Mouse (Mus musculus): ENCODE results near the gene Ddt.
A peak's percentile ranks its signal among the peaks of the same experiment; 100 is the strongest.

The Ddt gene

GRCm38 (mm10) chr10:75772795-75773664 lies at the start of gene Ddt:
Gene Ddt (minus strand): TSS chr10:75773414.
- DNase-seq (ENCODE audit: low spot score), result peak; percentile 67

GRCm38 (mm10) chr10:75822443-75822842 lies 49.2 kb upstream of the Ddt start, which contains the start of gene Gstt4:
Gene Gstt4 (minus strand): TSS chr10:75822543.
- no peak for DNase-seq (ENCODE audit: low spot score)

GRCm38 (mm10) chr10:75819882-75820281 lies 46.7 kb upstream of the Ddt start:
- no peak for DNase-seq (ENCODE audit: low spot score)

GRCm38 (mm10) chr10:75818641-75819040 lies 45.4 kb upstream of the Ddt start:
- no peak for DNase-seq (ENCODE audit: low spot score)

DNA sequence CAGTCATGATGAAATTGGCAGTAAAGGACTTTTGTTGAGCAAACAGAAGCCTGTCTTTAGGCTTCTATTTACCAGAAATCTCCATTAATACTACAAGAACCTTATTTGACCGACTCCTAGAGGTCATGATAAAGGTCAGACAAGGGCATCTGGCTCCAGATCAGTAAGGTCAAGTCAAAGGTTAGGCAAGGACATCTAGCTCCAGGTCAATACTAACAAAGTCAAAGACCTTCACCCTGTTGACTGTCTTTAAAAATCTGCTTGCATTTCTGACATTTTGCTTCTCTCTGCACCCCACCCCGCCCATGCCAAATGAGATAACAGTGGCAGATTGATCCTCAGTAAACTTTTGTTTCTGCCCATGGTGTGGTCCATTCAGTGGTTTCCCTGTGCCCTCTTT lies 31.0 kb upstream of the Ddt start:
- DNase-seq (ENCODE audit: low spot score), result no peak

DNA sequence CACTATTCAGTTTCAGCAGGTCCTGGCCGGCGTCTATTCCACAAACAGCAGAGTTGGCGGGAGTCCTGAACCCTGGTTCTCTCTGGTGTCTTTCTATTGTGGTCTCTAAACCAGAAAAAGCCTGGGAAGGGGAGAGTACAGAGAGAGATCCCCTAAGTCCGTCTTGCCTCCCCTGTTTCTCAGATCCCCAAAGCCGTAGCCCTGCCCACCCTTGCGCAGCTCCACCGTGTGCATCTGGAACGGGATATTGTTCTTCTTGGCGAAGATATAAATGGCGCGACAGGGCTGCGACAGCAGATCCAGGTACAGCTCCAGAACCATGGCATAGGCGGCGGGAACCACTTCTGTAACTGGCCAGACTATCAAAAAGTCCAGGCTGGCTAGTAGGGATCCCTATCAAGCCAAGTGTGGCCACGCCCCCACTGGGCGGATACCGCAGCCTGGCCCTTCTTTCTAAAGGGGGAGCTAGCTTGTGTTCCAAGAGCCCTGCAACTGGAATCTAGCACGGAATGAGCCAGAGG lies 25.0 kb upstream of the Ddt start, which contains the start of gene Gstt1:
Gene Gstt1, minus strand, starts transcription at position 409 of the 521 bp plus-strand sequence.
- DNase-seq (ENCODE audit: low spot score), result no peak

DNA sequence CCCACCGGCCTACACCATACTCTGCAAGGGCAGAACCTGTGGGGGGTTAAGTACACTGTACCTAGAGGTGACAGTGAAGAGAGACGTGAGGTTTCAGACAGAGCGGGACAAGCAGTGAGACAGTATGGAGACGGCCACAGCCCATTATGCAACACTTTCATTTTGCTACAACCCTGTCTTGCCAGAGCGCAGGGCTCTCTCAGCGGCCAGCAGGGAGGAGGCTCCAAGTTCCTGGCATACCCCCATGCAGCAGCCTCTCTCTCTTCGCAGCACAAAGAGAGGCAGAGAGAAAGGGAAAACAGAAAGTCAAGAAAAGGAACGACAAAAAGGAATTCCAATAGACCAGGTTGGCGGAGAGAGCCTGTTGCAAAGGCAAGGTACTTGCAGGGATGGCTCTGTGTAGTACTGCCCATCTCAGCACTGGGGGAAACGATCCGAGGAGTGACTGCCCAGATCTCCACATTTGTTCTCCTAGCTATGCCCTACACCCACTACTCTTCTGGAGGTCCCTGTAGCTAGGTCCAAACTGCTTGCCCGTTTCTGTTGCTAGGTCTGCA lies 24.5 kb upstream of the Ddt start:
- DNase-seq (ENCODE audit: low spot score), result peak; percentile 33

DNA sequence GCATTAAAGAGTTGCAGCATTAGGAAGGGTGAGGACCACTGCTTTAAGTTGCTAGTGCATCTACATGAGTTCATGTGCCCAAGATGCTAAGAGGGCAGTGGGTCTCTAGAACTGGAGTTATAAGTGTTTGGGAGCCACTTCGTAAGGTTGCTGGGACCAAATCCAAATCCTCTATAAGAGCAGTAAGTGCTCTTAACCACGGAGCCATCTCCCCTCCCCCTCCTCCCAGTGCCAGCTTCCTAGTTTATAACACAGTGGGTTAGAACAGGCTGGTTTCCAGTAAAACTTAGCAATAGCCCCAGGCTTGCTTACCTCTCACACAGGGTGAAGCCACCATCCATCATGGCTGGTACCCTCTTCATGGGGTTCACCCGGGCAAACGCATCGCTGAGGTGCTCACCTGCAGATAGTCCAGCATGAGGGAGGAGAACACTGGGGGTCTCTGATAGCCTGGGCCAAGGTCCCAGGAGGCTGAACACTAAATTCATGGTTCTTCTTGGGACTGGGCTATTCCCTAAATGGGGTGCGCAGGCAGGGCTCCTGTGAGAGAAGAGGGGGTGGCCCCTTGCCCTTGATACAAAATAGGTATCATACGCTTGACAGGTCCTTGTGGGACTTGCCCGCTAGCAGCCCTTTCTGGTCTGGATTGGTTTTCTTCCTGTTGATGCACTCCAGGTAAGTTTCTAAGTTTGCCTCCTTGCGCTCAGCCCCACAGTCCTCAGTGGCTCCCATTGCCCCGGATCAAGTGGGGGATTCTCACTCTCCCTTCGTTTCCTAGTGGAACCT lies 23.7 kb upstream of the Ddt start:
- no peak for DNase-seq (ENCODE audit: low spot score)

DNA sequence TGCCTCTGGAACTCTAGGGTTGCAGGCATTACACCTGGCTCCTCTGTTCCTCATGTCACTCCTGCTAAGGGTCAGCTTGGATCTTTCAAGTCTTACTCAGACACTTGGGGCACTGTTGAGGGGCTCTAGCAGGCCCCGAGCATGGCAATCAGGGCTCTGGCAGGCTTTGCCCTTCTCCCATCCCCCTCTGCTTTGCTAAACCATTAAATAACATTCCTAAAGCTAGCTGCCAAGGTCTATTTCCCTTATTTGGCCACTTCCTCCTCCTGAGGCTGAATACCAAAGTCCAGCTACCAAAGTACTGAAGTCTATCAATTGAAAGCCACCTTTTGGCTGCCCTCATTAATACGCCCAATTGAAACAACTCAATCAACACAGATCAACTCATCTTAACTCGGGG lies 21.7 kb upstream of the Ddt start:
- DNase-seq (ENCODE audit: low spot score), result no peak

GRCm38 (mm10) chr10:75790773-75791172 lies 17.6 kb upstream of the Ddt start:
- no peak for DNase-seq (ENCODE audit: low spot score)

DNA sequence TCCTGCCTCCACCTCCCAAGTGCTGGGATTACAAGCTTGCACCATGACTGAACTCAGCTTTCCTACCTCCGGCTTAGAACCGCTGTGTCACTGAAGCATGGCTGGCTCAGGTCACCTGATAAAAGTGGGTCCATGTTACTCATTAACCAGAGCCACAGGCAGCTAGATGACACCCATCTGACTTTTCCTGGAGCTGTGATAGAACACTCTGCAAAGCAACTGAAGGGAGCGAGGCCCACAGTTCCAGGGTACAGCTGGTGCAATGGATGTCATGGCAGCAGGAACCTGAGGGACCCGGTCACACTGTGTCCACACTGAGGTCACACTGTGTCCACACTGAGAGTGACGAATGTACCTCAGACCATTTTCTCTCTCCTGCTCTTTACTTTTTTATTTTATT lies 16.6 kb upstream of the Ddt start:
- no peak for DNase-seq (ENCODE audit: low spot score)

DNA sequence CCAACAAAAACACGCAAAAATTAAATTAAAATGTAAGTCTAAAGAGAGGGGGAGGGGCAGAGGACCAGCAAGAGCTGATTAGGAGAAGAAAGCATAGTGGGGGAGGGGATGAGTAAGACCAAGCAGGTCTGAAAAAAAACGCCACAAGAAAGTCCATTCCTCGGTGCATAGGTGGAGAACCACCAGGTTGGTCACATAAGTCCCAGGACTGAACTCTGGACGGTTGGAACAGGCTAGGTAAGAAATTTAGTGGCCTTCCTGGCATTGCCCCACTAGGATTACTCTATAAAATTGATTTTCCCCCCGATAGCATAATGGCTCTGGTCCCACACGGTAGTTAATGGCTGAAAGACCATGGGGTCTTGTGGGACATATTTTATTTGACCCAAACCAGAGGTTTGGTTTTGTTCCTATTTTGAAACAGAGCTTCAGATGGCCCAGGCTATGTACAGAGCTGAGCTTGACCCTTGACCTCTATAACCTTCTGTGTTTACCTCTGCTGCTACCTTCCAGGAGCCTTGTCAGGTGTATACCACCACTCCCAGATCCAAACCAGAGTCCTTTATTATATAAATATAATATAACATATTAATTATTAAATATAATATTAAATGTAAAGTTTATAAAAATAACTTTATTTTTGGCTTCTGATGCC lies 16.0 kb upstream of the Ddt start:
- no peak for DNase-seq (ENCODE audit: low spot score)

DNA sequence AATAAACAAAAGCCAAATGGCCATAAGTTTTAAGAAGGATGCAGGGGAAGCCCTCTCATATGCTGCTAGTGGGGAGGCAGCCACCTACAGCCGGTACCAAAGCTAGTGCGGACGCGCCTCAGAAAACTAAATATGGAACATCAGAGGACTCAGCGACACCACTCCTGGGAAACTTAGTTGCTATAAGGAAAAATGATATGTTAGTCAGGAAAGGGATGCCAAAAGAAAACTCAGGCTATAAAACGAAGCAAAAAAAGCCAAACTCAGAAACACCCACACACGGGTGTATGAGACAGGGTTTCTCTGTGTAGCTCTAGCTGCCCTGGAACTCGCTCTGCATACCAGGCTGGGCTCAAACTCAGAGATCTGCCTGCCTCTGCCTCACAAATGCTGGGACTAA lies 15.1 kb upstream of the Ddt start:
- DNase-seq (ENCODE audit: low spot score), result no peak

- no peak for DNase-seq (ENCODE audit: low spot score)
Measured at GRCm38 (mm10) chr10:75785442-75785841, 12.2 kb upstream of the Ddt start.

- DNase-seq (ENCODE audit: low spot score), result peak; percentile 56
Measured at GRCm38 (mm10) chr10:75780769-75781578, 7.8 kb upstream of the Ddt start, which contains the start of the genes Gm20441 and Gstt3. Gene Gm20441 (minus strand): TSS chr10:75780954. Gene Gstt3 (minus strand): TSS chr10:75781414.

DNA sequence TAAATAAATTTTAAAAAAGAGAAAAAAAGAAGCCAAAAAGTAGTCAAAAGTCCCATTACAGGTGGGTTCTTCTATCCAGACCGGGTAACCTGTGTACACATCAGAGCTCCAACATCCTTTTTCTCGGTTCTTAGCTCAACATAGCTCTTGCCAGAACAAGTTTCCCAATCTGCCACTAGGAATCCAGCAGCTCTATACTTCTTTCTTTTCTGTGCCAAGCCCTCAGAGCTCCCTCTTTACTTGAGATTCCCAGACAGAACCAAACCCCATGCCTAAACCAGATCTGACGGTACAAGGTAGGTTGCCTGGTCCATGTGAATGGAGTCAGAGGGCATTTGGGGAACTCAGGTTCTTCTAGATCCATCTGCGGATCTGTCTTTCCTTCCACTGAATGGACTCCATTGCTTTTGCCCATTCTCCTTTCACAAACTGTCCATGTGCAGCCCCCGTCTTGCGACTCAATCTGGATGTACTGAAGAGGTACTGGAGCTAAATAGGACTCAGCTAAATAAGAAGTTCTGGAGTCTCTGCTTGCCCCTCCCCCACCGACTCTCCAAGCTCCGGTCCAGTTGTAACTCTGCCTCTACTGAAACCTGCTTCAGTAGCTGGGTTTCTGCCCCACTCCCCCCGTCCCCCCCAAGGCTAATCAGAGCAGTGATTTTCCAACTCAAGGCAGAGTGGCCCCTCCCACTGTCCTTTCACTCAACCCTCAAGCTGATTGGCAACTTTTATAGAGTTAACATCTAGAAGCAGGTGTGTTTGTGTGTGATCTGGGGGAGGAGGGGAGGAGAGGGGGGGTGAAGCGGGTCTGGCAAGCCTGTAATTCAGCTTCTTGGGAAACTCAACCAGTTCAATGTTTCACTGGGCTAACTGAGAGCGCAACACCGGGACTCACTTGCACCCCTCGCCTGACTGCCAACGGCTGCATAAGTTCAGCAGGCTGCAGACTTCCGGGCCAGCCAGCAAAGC lies 6.3 kb upstream of the Ddt start:
- no peak for DNase-seq (ENCODE audit: low spot score)

GRCm38 (mm10) chr10:75777885-75778284 lies 4.7 kb upstream of the Ddt start:
- no peak for DNase-seq (ENCODE audit: low spot score)

- no peak for DNase-seq (ENCODE audit: low spot score)
Measured at GRCm38 (mm10) chr10:75776562-75776961, 3.3 kb upstream of the Ddt start.

DNA sequence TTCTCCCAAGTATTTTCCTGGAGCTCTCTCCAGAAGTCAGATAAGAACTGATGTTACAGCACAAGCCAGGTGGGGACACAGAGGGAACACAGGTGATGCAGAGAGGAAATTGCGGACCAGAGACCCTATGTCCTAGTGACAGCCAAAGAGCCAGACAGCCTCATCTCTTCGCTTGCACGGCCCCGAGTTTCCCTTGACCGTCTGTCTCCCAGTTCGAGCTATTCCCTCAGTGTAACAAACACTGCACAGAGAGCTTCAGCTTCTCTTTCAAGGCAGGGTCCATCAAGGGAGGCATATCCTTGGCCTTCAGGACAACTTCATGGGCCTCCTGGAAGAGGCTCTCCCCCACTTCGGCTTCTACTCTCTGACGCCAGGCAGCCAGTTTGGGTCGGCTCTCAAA lies 1.4 kb upstream of the Ddt start:
- no peak for DNase-seq (ENCODE audit: low spot score)

DNA sequence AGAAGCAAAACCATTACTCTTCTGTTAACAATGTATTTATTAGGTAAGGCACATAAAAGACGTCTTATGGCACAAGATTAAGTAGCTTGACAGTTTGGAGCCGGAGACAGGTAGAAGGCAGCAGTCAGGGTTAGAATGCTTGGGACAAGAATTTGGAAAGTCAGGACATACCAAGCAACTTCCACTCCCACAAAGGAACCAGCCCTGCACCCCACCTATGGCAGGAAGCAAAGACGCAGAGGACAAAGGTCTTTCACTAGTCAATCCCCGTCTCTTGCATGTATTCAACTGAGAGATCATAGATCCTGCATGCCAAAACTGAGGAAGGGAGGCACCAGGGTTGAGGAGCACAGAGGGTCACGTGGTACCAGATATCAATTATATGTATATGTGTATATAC lies 888 bp upstream of the Ddt start:
- no peak for DNase-seq (ENCODE audit: low spot score)
